Mouse (Mus musculus): ENCODE measurements around the gene Vwa3a.

GRCm38 (mm10) chr7:120767369-120767768, 28.3 kb downstream of the Vwa3a start:
- TF ChIP-seq EP300 (optimal IDR thresholded peaks at IDR 0.05) (no peak), CTCF (IDR thresholded peaks at IDR 0.05; ENCODE audit: low read depth) (no peak)

Measured in stomach, postnatal 0 days (tissue).